Comparison of ENCODE assay signal across 10 mouse cellular contexts in genomic region chr16:16535232-16535631, GRCm38 (mm10).
"Had no signal": no experiment of that assay in that cellular context is flagged by ENCODE, and none has a peak within 500 bp of the region (broad histone marks: within the 10 kb centered on the region; RNA-seq: fewer than 3 reads in every experiment).

No protein-coding gene starts in this region.

- H3K27me3 ChIP-seq: liver, embryonic 12.5 days; midbrain, embryonic 12.5 days had no signal

- H3K9me3 ChIP-seq: limb, embryonic 10.5 days; liver, embryonic 12.5 days; midbrain, embryonic 12.5 days had no signal

- H3K4me3 ChIP-seq: left cerebral cortex, adult 2 months; limb, embryonic 10.5 days; liver, embryonic 12.5 days; midbrain, embryonic 12.5 days; myocyte had no signal

- H3K4me2 ChIP-seq: liver, embryonic 12.5 days; midbrain, embryonic 12.5 days had no signal

- H3K27ac ChIP-seq: left cerebral cortex, adult 2 months; limb, embryonic 10.5 days; liver, embryonic 12.5 days; midbrain, embryonic 12.5 days had no signal

- H3K9ac ChIP-seq: liver, embryonic 12.5 days; midbrain, embryonic 12.5 days had no signal

- DNase-seq: retina, postnatal 1 day; right cerebral cortex, postnatal 4 days; spleen, adult 18-20 months; thymus, postnatal 4 days had no signal

- ATAC-seq: intestine, embryonic 16.5 days; liver, embryonic 12.5 days had no signal

- H3K4me1 ChIP-seq: limb, embryonic 10.5 days; liver, embryonic 12.5 days had no signal

- H3K36me3 ChIP-seq: limb, embryonic 10.5 days; liver, embryonic 12.5 days; midbrain, embryonic 12.5 days had no signal
